29 mouse cellular contexts compared by ENCODE assay signal in the genomic region with DNA sequence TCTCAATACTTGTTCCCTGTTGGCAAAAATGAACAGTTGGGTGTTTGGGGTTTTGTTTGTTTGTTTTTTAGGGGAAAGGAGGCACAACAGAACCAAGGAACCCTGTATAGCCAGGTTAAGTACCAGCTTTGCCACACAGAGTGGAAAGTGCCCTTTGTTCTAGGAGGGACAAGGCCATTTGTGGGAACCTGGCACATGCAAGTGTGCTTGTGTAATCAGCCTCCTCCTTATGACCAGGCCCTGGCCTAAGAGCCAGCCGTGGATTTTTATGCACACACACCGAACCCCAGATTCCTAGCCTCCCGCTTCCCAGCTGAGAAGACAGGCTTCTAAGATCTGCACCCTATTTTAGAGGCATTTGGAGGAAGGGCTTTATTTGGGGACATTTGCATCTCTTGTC. TPM values are rescaled to one million over a fixed set of nuclear protein-coding genes. Genes with fewer than 3 reads are reported as not detected.
DNase-seq lines count a peak whose midpoint lies in the region; ATAC-seq and TF ChIP-seq lines count a peak whose summit lies in the region.
"Had no signal": no experiment of that assay in that cellular context is flagged by ENCODE, and none has a peak within 500 bp of the region (broad histone marks: within the 10 kb centered on the region; RNA-seq: fewer than 3 reads in every experiment).

No protein-coding gene starts in this region.

- no peak overlapping the region for H3K9ac ChIP-seq in hindbrain, embryonic 13.5 days
- H3K9ac ChIP-seq in hindbrain, postnatal 0 days (replicated peaks; ENCODE audit: low read length), result no peak overlapping the region
- no peak overlapping the region for H3K9ac ChIP-seq in midbrain, postnatal 0 days (replicated peaks; ENCODE audit: low read length, poor library complexity, severe bottlenecking)
- H3K9ac ChIP-seq in midbrain, embryonic 14.5 days (replicated peaks; ENCODE audit: low read length), result no peak overlapping the region
- no peak overlapping the region; the same call in 1 of the 2 replicates for H3K9ac ChIP-seq in neural tube, embryonic 15.5 days (replicated peaks)
- no peak overlapping the region for H3K9ac ChIP-seq in kidney, embryonic 15.5 days
- H3K9ac ChIP-seq: forebrain, postnatal 0 days; heart, embryonic 13.5 days; hindbrain, embryonic 15.5 days; limb, embryonic 15.5 days; liver, embryonic 15.5 days; lung, embryonic 14.5 days; neural tube, embryonic 12.5 days had no signal

- ATAC-seq in hindbrain, embryonic 13.5 days (ENCODE audit: low FRiP score), result no peak
- no peak for ATAC-seq in hindbrain, postnatal 0 days
- no peak for ATAC-seq in midbrain, postnatal 0 days (ENCODE audit: low FRiP score)
- no peak for ATAC-seq in midbrain, embryonic 14.5 days (ENCODE audit: low FRiP score, low TSS enrichment)
- ATAC-seq in neural tube, embryonic 15.5 days (ENCODE audit: low FRiP score), result no peak
- ATAC-seq in kidney, embryonic 15.5 days (replicated peaks; ENCODE audit: low FRiP score), result no peak

- no peaks in the 10 kb centered on the region for H3K27me3 ChIP-seq in hindbrain, embryonic 13.5 days
- no peaks in the 10 kb centered on the region for H3K27me3 ChIP-seq in hindbrain, postnatal 0 days (ENCODE audit: insufficient read depth, low read length)
- no peaks in the 10 kb centered on the region for H3K27me3 ChIP-seq in midbrain, postnatal 0 days (ENCODE audit: insufficient read depth, low read length)
- no peaks in the 10 kb centered on the region for H3K27me3 ChIP-seq in midbrain, embryonic 14.5 days (ENCODE audit: control insufficient read depth, insufficient read depth, low read length)
- H3K27me3 ChIP-seq in neural tube, embryonic 15.5 days (replicated peaks), result no peaks in the 10 kb centered on the region
- no peaks in the 10 kb centered on the region for H3K27me3 ChIP-seq in kidney, embryonic 15.5 days
- H3K27me3 ChIP-seq: hindbrain, embryonic 15.5 days; limb, embryonic 15.5 days; liver, embryonic 15.5 days; neural tube, embryonic 12.5 days had no signal

- TF ChIP-seq CTCF in hindbrain, postnatal 0 days (IDR thresholded peaks at IDR 0.05; ENCODE audit: low read depth), result no peak
- no peak for TF ChIP-seq CTCF in midbrain, postnatal 0 days (IDR thresholded peaks at IDR 0.05)

- H3K4me3 ChIP-seq in hindbrain, embryonic 13.5 days, result no peak overlapping the region
- H3K4me3 ChIP-seq in hindbrain, postnatal 0 days (ENCODE audit: low read length), result no peak overlapping the region
- H3K4me3 ChIP-seq in midbrain, postnatal 0 days (ENCODE audit: low read depth, low read length), result no peak overlapping the region
- no peak overlapping the region for H3K4me3 ChIP-seq in midbrain, embryonic 14.5 days (replicated peaks; ENCODE audit: low read depth, low read length)
- H3K4me3 ChIP-seq in neural tube, embryonic 15.5 days (replicated peaks), result no peak overlapping the region
- no peak overlapping the region for H3K4me3 ChIP-seq in kidney, embryonic 15.5 days (replicated peaks)
- H3K4me3 ChIP-seq: heart, embryonic 13.5 days; hindbrain, embryonic 15.5 days; limb, embryonic 10.5 days; limb, embryonic 15.5 days; liver, embryonic 15.5 days; midbrain, embryonic 10.5 days; neural tube, embryonic 12.5 days had no signal

- 92% methylated on average over 3 of the region's 3 CpGs for WGBS in hindbrain, embryonic 13.5 days
- WGBS in hindbrain, postnatal 0 days, result 93% methylated on average over 3 of the region's 3 CpGs
- WGBS in midbrain, postnatal 0 days, result 95% methylated on average over 3 of the region's 3 CpGs
- 89% methylated on average over 3 of the region's 3 CpGs for WGBS in midbrain, embryonic 14.5 days
- WGBS in neural tube, embryonic 15.5 days, result 92% methylated on average over 3 of the region's 3 CpGs
- 88% methylated on average over 3 of the region's 3 CpGs for WGBS in kidney, embryonic 15.5 days

- DNase-seq in hindbrain, postnatal 0 days (ENCODE audit: low spot score), result no peak
- no peak for DNase-seq in midbrain, postnatal 0 days (ENCODE audit: low spot score)
- no peak for DNase-seq in midbrain, embryonic 14.5 days
- peak; percentile 69 for DNase-seq in adrenal gland, postnatal 14 days
- DNase-seq: B cell, adult 2 months; cerebellum, adult 2 months; cerebellum, postnatal 14 days; heart, postnatal 10 days; kidney, adult 18-20 months; kidney, postnatal 10 days; layer of hippocampus, postnatal 36 days; lung, embryonic 14.5 days; lung, postnatal 14 days; thymus, adult 2 months; thymus, postnatal 36 days had no signal

- peaks cover 14% of the 10 kb centered on the region for H3K36me3 ChIP-seq in hindbrain, embryonic 13.5 days
- H3K36me3 ChIP-seq in hindbrain, postnatal 0 days (ENCODE audit: insufficient read depth, low read length), result no peaks in the 10 kb centered on the region
- H3K36me3 ChIP-seq in midbrain, postnatal 0 days (ENCODE audit: insufficient read depth, low read length), result peaks cover 7% of the 10 kb centered on the region; the same call in 1 of the 2 replicates
- no peaks in the 10 kb centered on the region for H3K36me3 ChIP-seq in midbrain, embryonic 14.5 days (ENCODE audit: control insufficient read depth, insufficient read depth, low read length)
- H3K36me3 ChIP-seq in neural tube, embryonic 15.5 days, result no peaks in the 10 kb centered on the region
- H3K36me3 ChIP-seq in kidney, embryonic 15.5 days, result peaks cover 3% of the 10 kb centered on the region; the same call in 1 of the 2 replicates
- H3K36me3 ChIP-seq: hindbrain, embryonic 15.5 days; liver, embryonic 15.5 days had no signal

- peak overlapping the region; percentile 48; the same call in 1 of the 2 replicates for H3K27ac ChIP-seq in hindbrain, embryonic 13.5 days
- H3K27ac ChIP-seq in hindbrain, postnatal 0 days, result no peak overlapping the region
- 0 out of 2 replicates have a peak overlapping the region, but pooled peaks have one; percentile 26 for H3K27ac ChIP-seq in midbrain, postnatal 0 days (ENCODE audit: low read depth, low read length)
- no peak overlapping the region for H3K27ac ChIP-seq in midbrain, embryonic 14.5 days (replicated peaks; ENCODE audit: low read depth, low read length)
- peak overlapping the region; percentile 33; the same call in 1 of the 2 replicates for H3K27ac ChIP-seq in neural tube, embryonic 15.5 days (replicated peaks)
- no peak overlapping the region for H3K27ac ChIP-seq in kidney, embryonic 15.5 days
- H3K27ac ChIP-seq: heart, embryonic 13.5 days; hindbrain, embryonic 15.5 days; limb, embryonic 10.5 days; limb, embryonic 15.5 days; liver, embryonic 15.5 days; midbrain, embryonic 10.5 days; neural tube, embryonic 12.5 days had no signal

- H3K4me2 ChIP-seq in hindbrain, embryonic 13.5 days, result no peak overlapping the region
- H3K4me2 ChIP-seq in hindbrain, postnatal 0 days (ENCODE audit: low read depth, low read length), result no peak overlapping the region
- no peak overlapping the region for H3K4me2 ChIP-seq in midbrain, postnatal 0 days (ENCODE audit: low read depth, low read length, poor library complexity, severe bottlenecking)
- H3K4me2 ChIP-seq in midbrain, embryonic 14.5 days (ENCODE audit: low read length), result no peak overlapping the region
- H3K4me2 ChIP-seq in neural tube, embryonic 15.5 days, result no peak overlapping the region
- no peak overlapping the region for H3K4me2 ChIP-seq in kidney, embryonic 15.5 days
- H3K4me2 ChIP-seq: heart, embryonic 13.5 days; hindbrain, embryonic 15.5 days; limb, embryonic 15.5 days; liver, embryonic 15.5 days; lung, embryonic 14.5 days; neural tube, embryonic 12.5 days had no signal

- no peaks in the 10 kb centered on the region for H3K9me3 ChIP-seq in hindbrain, embryonic 13.5 days
- no peaks in the 10 kb centered on the region for H3K9me3 ChIP-seq in hindbrain, postnatal 0 days (ENCODE audit: low read length)
- no peaks in the 10 kb centered on the region for H3K9me3 ChIP-seq in midbrain, postnatal 0 days (ENCODE audit: low read length)
- no peaks in the 10 kb centered on the region for H3K9me3 ChIP-seq in midbrain, embryonic 14.5 days (ENCODE audit: control insufficient read depth, low read length)
- no peaks in the 10 kb centered on the region for H3K9me3 ChIP-seq in neural tube, embryonic 15.5 days (replicated peaks)
- no peaks in the 10 kb centered on the region for H3K9me3 ChIP-seq in kidney, embryonic 15.5 days (replicated peaks)
- H3K9me3 ChIP-seq: heart, embryonic 13.5 days; hindbrain, embryonic 15.5 days; limb, embryonic 10.5 days; limb, embryonic 15.5 days; liver, embryonic 15.5 days; midbrain, embryonic 10.5 days; neural tube, embryonic 12.5 days had no signal

- H3K4me1 ChIP-seq in hindbrain, embryonic 13.5 days (replicated peaks), result peaks cover 40% of the 10 kb centered on the region
- H3K4me1 ChIP-seq in hindbrain, postnatal 0 days (ENCODE audit: insufficient read depth, low read length), result peaks cover 9% of the 10 kb centered on the region; the same call in 1 of the 2 replicates
- peaks cover 13% of the 10 kb centered on the region; the same call in 1 of the 2 replicates for H3K4me1 ChIP-seq in midbrain, postnatal 0 days (ENCODE audit: insufficient read depth, low read length)
- H3K4me1 ChIP-seq in midbrain, embryonic 14.5 days (ENCODE audit: control insufficient read depth, insufficient read depth, low read length), result peaks cover 18% of the 10 kb centered on the region
- peaks cover 62% of the 10 kb centered on the region for H3K4me1 ChIP-seq in neural tube, embryonic 15.5 days
- no peaks in the 10 kb centered on the region for H3K4me1 ChIP-seq in kidney, embryonic 15.5 days
- H3K4me1 ChIP-seq: liver, embryonic 15.5 days had no signal

RNA-seq across cellular contexts. Expression of a gene that starts 37.1 kb away (rescaled TPM):
- polyA plus RNA-seq in hindbrain, embryonic 13.5 days (2015; fragmentation: Nextera tagmentation; extraction: Ambion mirVana), result 16.9 and 21.6 TPM in 2 replicates
- 318 and 326 TPM in 2 replicates for total RNA-seq in hindbrain, postnatal 0 days (2014; rRNA removed)
- 46.4 TPM in 2 replicates for polyA plus RNA-seq in hindbrain, postnatal 0 days (2015; fragmentation: Nextera tagmentation; extraction: Ambion mirVana)
- total RNA-seq in midbrain, postnatal 0 days (2014; rRNA removed), result 349 and 393 TPM in 2 replicates
- 57.0 and 61.8 TPM in 2 replicates for polyA plus RNA-seq in midbrain, postnatal 0 days (2015; fragmentation: Nextera tagmentation; extraction: Ambion mirVana)
- polyA plus RNA-seq in midbrain, embryonic 14.5 days (2014; fragmentation: Nextera tagmentation; extraction: Ambion mirVana), result 38.5 and 56.7 TPM in 2 replicates
- 1.7 and 7.7 TPM in 2 replicates for total RNA-seq in adrenal gland, postnatal 14 days (2021)
- 31.2 and 42.9 TPM in 2 replicates for polyA plus RNA-seq in neural tube, embryonic 15.5 days (2015; fragmentation: Nextera tagmentation; extraction: Ambion mirVana)
- polyA plus RNA-seq in kidney, embryonic 15.5 days (2015; fragmentation: Nextera tagmentation; extraction: Ambion mirVana), result 0.40 and 0.74 TPM in 2 replicates
- total RNA-seq: gastrocnemius, adult 8-10 months; hematopoietic stem cell, adult 5-6 weeks; megakaryocyte progenitor cell, adult 5-6 weeks had no signal
- polyA plus RNA-seq: heart, embryonic 13.5 days; limb, embryonic 10.5 days; liver, embryonic 15.5 days; lung, embryonic 14.5 days had no signal

Comparison
In these comparisons a context has a peak if more than half of its experiments do, and no peak if none do; other contexts are left out.
1. H3K27ac ChIP-seq: peak in hindbrain, embryonic 13.5 days (single experiment), midbrain, postnatal 0 days (single experiment) and neural tube, embryonic 15.5 days (single experiment); none in hindbrain, postnatal 0 days (single experiment), midbrain, embryonic 14.5 days (single experiment) and kidney, embryonic 15.5 days (single experiment).
2. RNA of a gene that starts 37.1 kb away (polyA plus RNA-seq): 57.0 to 61.8 TPM in midbrain, postnatal 0 days, 46.4 TPM in hindbrain, postnatal 0 days, 31.2 to 42.9 TPM in neural tube, embryonic 15.5 days, 38.5 to 56.7 TPM in midbrain, embryonic 14.5 days and 16.9 to 21.6 TPM in hindbrain, embryonic 13.5 days; 0.40 to 0.74 TPM in kidney, embryonic 15.5 days; every median in the first group is over 10 times any median in the second.